Mouse (Mus musculus) thymus, adult 2 months (tissue): ENCODE results near the gene Gm49369. TPM values are rescaled to one million over a fixed set of nuclear protein-coding genes. Genes with fewer than 3 reads are reported as not detected.

ENCODE experiments used
- DNase-seq: peaks from one replicate; pipeline ENCODE4 v3.0.0; 2021
- H3K27ac ChIP-seq: fragments of 200-500 bp; 2 replicates; pipeline ENCODE4 v1.5.1; 2012; ENCODE audit warnings: low read length, control low read depth; ENCODE audit not compliant: control insufficient read depth, insufficient read depth
- H3K27me3 ChIP-seq: fragments of 200-500 bp; 2 replicates; pipeline ENCODE4 v1.6.1; 2012; ENCODE audit warnings: mild to moderate bottlenecking, low read length, moderate library complexity, mixed read lengths; ENCODE audit not compliant: control insufficient read depth, insufficient read depth
- H3K36me3 ChIP-seq: fragments of 200-500 bp; 2 replicates; pipeline ENCODE4 v1.6.1; 2012; ENCODE audit warnings: mild to moderate bottlenecking, low read length, moderate library complexity; ENCODE audit not compliant: control insufficient read depth, insufficient read depth
- H3K4me1 ChIP-seq: fragments of 200-500 bp; replicated peaks from 2 replicates; pipeline ENCODE4 v1.6.1; 2012; ENCODE audit warnings: low read length; ENCODE audit not compliant: control insufficient read depth, insufficient read depth
- H3K4me3 ChIP-seq: fragments of 200-500 bp; 2 replicates; pipeline ENCODE4 v1.5.1; 2012; ENCODE audit warnings: mild to moderate bottlenecking, low read length, control low read depth, moderate library complexity; ENCODE audit not compliant: control insufficient read depth, insufficient read depth
- CTCF ChIP-seq: fragments of 200-500 bp; IDR thresholded peaks from 2 replicates; pipeline ENCODE4 v1.5.1; 2012; ENCODE audit warnings: mild to moderate bottlenecking, control low read depth, low read length, moderate library complexity, borderline replicate concordance; ENCODE audit not compliant: control insufficient read depth, poor library complexity, insufficient read depth; ENCODE audit errors: extremely low read depth
- POLR2A ChIP-seq: fragments of 200-500 bp; IDR thresholded peaks from 2 replicates; pipeline ENCODE4 v1.6.1; 2012; ENCODE audit warnings: mild to moderate bottlenecking, low read length, control low read depth, moderate library complexity; ENCODE audit not compliant: control insufficient read depth, poor library complexity, insufficient read depth; ENCODE audit errors: extremely low read depth
- WGBS: fragments of 180-500 bp; shearing (Covaris S2); methylation state at CpG from one replicate; pipeline ENCODE4 v1.1.7; 2018; 5-methylcytosine and 5-hydroxymethylcytosine counted together
- polyA plus RNA-seq: library from polyadenylated mRNA; depleted of rRNA; stranded (reverse); fragments of >200 nt; gene quantifications from 2 replicates; pipeline ENCODE4 v1.2.3, GENCODE M21; 2012

Gm49369 gene
- polyA plus RNA-seq, 1 experiment: 0.23 TPM

GRCm38 (mm10) chr7:142396611-142397010, 14.1 kb upstream of the Gm49369 start:
- Histone ChIP-seq H3K4me1 (peaks cover 18% of the 10 kb centered on the region), H3K4me3 (no peak overlapping the region), H3K27ac (no peak overlapping the region), H3K27me3 (no peaks in the 10 kb centered on the region), H3K36me3 (no peaks in the 10 kb centered on the region)
- no peak for TF ChIP-seq POLR2A
- no peak for TF ChIP-seq CTCF
- DNase-seq: no peak
- WGBS: 91% methylated on average over 1 of the region's 1 CpGs

DNA sequence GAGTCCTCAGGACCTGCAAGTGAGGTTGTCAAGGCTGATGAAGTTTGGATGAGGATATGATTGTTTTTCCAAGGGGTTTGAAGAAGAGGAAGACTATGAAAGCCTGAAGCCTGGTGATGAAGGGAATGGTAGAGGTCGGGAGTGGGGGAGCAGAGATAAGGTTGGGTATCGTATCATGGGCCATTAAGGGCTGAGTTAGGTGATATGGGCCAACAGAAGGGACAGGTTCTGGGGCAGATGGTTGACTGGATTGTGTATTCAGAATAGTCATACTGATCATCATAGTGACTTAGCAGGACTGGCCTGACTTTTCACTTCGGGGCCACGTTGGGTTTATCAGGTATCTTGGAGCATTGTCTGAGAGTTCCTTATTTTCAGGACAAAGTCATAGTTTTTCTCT, 13.0 kb upstream of the Gm49369 start:
- Histone ChIP-seq H3K27ac (no peak overlapping the region), H3K4me3 (no peak overlapping the region), H3K36me3 (no peaks in the 10 kb centered on the region), H3K27me3 (no peaks in the 10 kb centered on the region), H3K4me1 (peaks cover 18% of the 10 kb centered on the region)
- WGBS: 93% methylated on average over 4 of the region's 4 CpGs
- DNase-seq: no peak
- TF ChIP-seq POLR2A (no peak), CTCF (no peak)

DNA sequence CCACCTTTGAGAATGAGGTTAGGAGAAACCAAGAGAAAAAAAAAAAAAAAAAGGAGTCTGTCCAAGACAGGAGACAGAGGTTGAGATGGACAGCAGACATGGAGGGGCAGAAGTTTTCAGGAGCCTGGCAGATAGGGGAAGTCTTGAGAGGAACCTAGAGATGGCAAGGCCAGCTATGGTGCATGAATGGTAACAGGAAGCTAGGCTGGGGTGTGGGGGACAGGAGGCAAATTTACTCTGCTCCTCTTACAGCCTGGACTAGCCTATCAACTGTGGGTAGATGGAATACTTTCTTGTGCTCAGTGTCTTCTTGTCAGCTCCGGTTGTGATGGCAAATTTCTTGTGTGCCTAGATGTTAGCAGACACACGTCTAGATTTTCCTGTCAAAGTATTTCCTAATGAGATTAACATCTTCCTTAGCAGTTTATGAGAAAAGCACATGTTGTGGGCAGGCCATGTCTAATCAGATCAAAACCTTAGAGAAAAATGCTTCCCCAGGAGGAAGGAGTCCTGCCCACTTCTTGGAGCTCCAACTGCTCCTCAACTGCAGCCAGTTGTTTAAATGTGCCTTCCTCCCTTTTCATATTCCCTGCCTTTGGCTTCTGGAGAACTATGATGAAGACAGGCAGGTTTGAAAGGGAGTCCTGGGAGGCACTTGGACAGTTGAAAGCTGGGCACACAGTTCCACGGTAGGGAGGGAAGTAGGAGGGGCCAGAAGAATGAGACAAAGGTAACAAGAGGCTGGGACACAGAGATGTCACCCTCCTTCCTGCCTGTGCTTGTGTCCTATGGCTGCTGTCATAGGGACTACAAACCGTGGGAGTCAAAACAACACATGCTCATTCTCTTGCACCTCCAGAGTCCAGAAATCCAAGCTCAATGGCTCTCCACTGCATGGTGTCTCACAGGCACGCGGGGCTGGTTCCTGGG, 12.1 kb upstream of the Gm49369 start:
- Histone ChIP-seq H3K4me1 (peaks cover 18% of the 10 kb centered on the region), H3K27me3 (no peaks in the 10 kb centered on the region), H3K4me3 (no peak overlapping the region), H3K27ac (no peak overlapping the region), H3K36me3 (no peaks in the 10 kb centered on the region)
- no peak for DNase-seq
- WGBS: 46% methylated on average over 6 of the region's 6 CpGs
- no peak for TF ChIP-seq POLR2A

DNA sequence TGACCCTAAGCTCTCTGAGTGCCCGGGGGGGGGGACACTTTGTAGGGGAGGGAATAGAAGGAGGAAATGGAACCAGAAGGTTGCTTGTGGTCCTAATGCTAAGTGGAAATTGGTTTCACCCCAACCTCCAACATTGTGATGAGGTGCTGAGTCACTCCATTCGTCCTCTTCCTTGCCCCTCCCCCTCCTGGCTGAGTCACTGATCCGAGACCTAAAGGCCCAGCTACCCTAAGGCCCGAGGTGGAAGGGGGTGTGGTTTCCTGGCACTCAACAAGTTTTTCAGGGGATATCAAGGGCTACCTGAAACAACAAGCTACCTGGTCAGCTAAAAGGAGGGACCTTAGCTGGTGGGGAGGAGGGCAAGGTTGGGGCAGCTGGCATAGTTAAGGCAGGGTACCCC, 10.7 kb upstream of the Gm49369 start:
- no peak overlapping the region for H3K27ac ChIP-seq
- peaks cover 14% of the 10 kb centered on the region for H3K4me1 ChIP-seq
- WGBS: 34% methylated on average over 4 of the region's 4 CpGs
- no peak for DNase-seq
- no peaks in the 10 kb centered on the region for H3K36me3 ChIP-seq
- H3K4me3 ChIP-seq: no peak overlapping the region
- H3K27me3 ChIP-seq: no peaks in the 10 kb centered on the region
- TF ChIP-seq POLR2A (no peak), CTCF (no peak)

DNA sequence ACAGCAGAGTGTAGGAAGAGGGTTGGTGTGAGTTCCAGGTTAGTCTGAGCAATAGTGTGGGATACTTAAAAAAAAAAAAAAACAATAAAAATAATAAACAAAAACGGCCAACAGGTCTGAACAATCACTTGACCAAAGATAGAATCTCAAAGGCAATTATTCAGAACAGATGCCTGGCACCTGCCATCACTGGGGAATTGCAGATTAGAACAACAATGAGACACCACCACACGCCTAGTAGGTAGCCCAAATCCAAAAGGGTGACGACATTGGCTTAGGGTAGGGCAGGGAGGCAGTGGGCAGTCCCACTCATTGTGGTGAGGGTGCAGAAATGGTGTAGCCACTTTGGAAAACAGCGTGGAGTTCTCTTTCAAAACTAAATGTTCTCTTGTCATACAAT, 9.1 kb upstream of the Gm49369 start:
- Histone ChIP-seq H3K4me3 (no peak overlapping the region), H3K27me3 (no peaks in the 10 kb centered on the region), H3K36me3 (no peaks in the 10 kb centered on the region), H3K27ac (no peak overlapping the region), H3K4me1 (peaks cover 22% of the 10 kb centered on the region)
- no peak for DNase-seq
- TF ChIP-seq CTCF (no peak), POLR2A (no peak)
- 94% methylated on average over 4 of the region's 4 CpGs for WGBS

- 90% methylated on average over 3 of the region's 3 CpGs for WGBS
- H3K4me1 ChIP-seq: peaks cover 27% of the 10 kb centered on the region
- no peak for DNase-seq
- no peak for TF ChIP-seq CTCF
- TF ChIP-seq POLR2A: no peak
- H3K4me3 ChIP-seq: no peak overlapping the region
- no peaks in the 10 kb centered on the region for H3K27me3 ChIP-seq
- H3K36me3 ChIP-seq: no peaks in the 10 kb centered on the region
- no peak overlapping the region for H3K27ac ChIP-seq
Observed at GRCm38 (mm10) chr7:142391108-142391507, 8.6 kb upstream of the Gm49369 start.
